Mouse (Mus musculus) liver, embryonic 14.5 days (tissue): Measurements from ENCODE around the gene OR5BS1P.

Experiments used
- CTCF ChIP-seq: IDR thresholded peaks from 2 replicates; pipeline ENCODE4 v1.5.1; 2016; ENCODE audit warnings: antibody characterized with exemption, low read depth, control low read depth
- EP300 ChIP-seq: IDR thresholded peaks from 2 replicates; pipeline ENCODE4 v1.6.1; 2016; ENCODE audit warnings: antibody characterized with exemption, low read depth

DNA sequence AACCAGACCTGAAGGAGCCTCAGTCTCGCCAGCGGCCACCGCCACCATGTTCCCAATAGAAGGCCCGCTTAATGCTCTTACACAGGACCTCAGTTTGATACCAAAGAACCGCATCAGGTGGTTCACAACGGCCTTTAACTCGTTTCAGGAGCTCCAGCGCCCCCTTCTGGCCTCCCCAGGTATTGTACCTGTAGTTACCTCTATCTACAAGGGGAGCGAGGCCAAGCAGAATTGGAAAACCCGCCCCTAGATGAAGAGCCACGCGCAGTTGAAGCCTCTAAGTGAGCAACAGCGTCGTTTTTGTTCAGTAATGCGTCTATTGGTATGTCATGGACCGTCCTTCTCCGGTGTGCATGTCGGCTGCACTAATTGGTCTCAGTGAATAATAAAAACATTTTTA, 34.8 kb downstream of the OR5BS1P start:
- TF ChIP-seq EP300 (no peak), CTCF (peak; percentile 84)
